Mouse (Mus musculus) kidney, embryonic 14.5 days (tissue): ENCODE measurements around the gene Lcor. TPM values are rescaled to one million over a fixed set of nuclear protein-coding genes. Genes with fewer than 3 reads are reported as not detected.

Source experiments
- ATAC-seq: fragments of 200-750 bp; cut with Nextera tagmentation; 2 replicates; pipeline ENCODE4 v1.8.0; 2017; ENCODE audit warnings: moderate number of reproducible peaks, mild to moderate bottlenecking, moderate TSS enrichment, moderate library complexity; ENCODE audit not compliant: low FRiP score, low TSS enrichment
- H3K27ac ChIP-seq: fragments of 300-500 bp; sonication (generic); 2 replicates; pipeline ENCODE4 v1.5.1; 2014; ENCODE audit warnings: low read depth, mild to moderate bottlenecking, low read length, moderate library complexity, mixed read lengths
- H3K27me3 ChIP-seq: fragments of 300-500 bp; sonication (generic); 2 replicates; pipeline ENCODE4 v1.6.1; 2014; ENCODE audit warnings: mild to moderate bottlenecking, low read length; ENCODE audit not compliant: control insufficient read depth, insufficient read depth
- H3K36me3 ChIP-seq: fragments of 300-500 bp; sonication (generic); 2 replicates; pipeline ENCODE4 v1.6.1; 2014; ENCODE audit warnings: low read length, mixed read lengths; ENCODE audit not compliant: control insufficient read depth, insufficient read depth
- H3K4me1 ChIP-seq: fragments of 300-500 bp; sonication (generic); 2 replicates; pipeline ENCODE4 v1.6.1; 2014; ENCODE audit warnings: low read length, mixed read lengths; ENCODE audit not compliant: control insufficient read depth, insufficient read depth
- H3K4me2 ChIP-seq: fragments of 300-500 bp; sonication (generic); replicated peaks from 2 replicates; pipeline ENCODE4 v1.6.1; 2014; ENCODE audit warnings: low read depth, mild to moderate bottlenecking, low read length
- H3K4me3 ChIP-seq: fragments of 300-500 bp; sonication (generic); 2 replicates; pipeline ENCODE4 v1.5.1; 2014; ENCODE audit warnings: mild to moderate bottlenecking, low read length
- H3K9ac ChIP-seq: fragments of 300-500 bp; sonication (generic); 2 replicates; pipeline ENCODE4 v1.6.1; 2014; ENCODE audit warnings: low read depth, mild to moderate bottlenecking, low read length, moderate library complexity
- H3K9me3 ChIP-seq: fragments of 300-500 bp; sonication (generic); 2 replicates; pipeline ENCODE4 v1.6.1; 2016; ENCODE audit warnings: low read length; ENCODE audit not compliant: control insufficient read depth
- WGBS: fragments of 180-500 bp; shearing (Covaris S2); extraction: QIAGEN DNeasy Blood & Tissue Kit; methylation state at CpG from one replicate; pipeline ENCODE4 v1.1.7; 2014; 5-methylcytosine and 5-hydroxymethylcytosine counted together
- polyA plus RNA-seq: library from polyadenylated mRNA; unstranded; fragments of >200 nt; fragmentation: Nextera tagmentation; extraction: Ambion mirVana; gene quantifications from 2 replicates; pipeline ENCODE4 v1.2.1, GENCODE M21; 2014

Gene Lcor
- polyA plus RNA-seq, 1 experiment from 2014 or later = 19.7 TPM

- 75% methylated on average over 2 of the region's 2 CpGs for WGBS
- 0 out of 2 replicates have a peak, but pooled peaks cover 3% of the 10 kb centered on the region for H3K4me1 ChIP-seq
- H3K9me3 ChIP-seq = no peaks in the 10 kb centered on the region
- ATAC-seq = no peak
- no peak overlapping the region for H3K27ac ChIP-seq
- no peak overlapping the region for H3K4me3 ChIP-seq
- no peak overlapping the region for H3K9ac ChIP-seq
- no peak overlapping the region for H3K4me2 ChIP-seq
- H3K27me3 ChIP-seq = no peaks in the 10 kb centered on the region
- no peaks in the 10 kb centered on the region for H3K36me3 ChIP-seq
Observed at GRCm38 (mm10) chr19:41568791-41569190, 86.4 kb downstream of the Lcor start.

- H3K27me3 ChIP-seq = no peaks in the 10 kb centered on the region
- H3K9me3 ChIP-seq = no peaks in the 10 kb centered on the region
- no peak overlapping the region for H3K4me3 ChIP-seq
- H3K27ac ChIP-seq = no peak overlapping the region
- no peak for ATAC-seq
- H3K4me2 ChIP-seq = no peak overlapping the region
- 0 out of 2 replicates have a peak, but pooled peaks cover 3% of the 10 kb centered on the region for H3K4me1 ChIP-seq
- 87% methylated on average over 2 of the region's 2 CpGs for WGBS
- H3K9ac ChIP-seq = no peak overlapping the region
- no peaks in the 10 kb centered on the region for H3K36me3 ChIP-seq
Observed at GRCm38 (mm10) chr19:41573700-41574099, 91.3 kb downstream of the Lcor start.

GRCm38 (mm10) chr19:41577576-41577975 lies 95.1 kb downstream of the Lcor start:
- Histone ChIP-seq H3K4me3 (no peak overlapping the region), H3K9ac (no peak overlapping the region), H3K27me3 (no peaks in the 10 kb centered on the region), H3K9me3 (no peaks in the 10 kb centered on the region), H3K36me3 (peaks cover 10% of the 10 kb centered on the region), H3K4me1 (0 out of 2 replicates have a peak, but pooled peaks cover 3% of the 10 kb centered on the region), H3K4me2 (no peak overlapping the region), H3K27ac (no peak overlapping the region)
- ATAC-seq = no peak

GRCm38 (mm10) chr19:41579311-41579920 lies 97.0 kb downstream of the Lcor start:
- Histone ChIP-seq H3K27me3 (no peaks in the 10 kb centered on the region), H3K4me2 (no peak overlapping the region), H3K9ac (no peak overlapping the region), H3K4me3 (no peak overlapping the region), H3K4me1 (no peaks in the 10 kb centered on the region), H3K27ac (no peak overlapping the region), H3K9me3 (no peaks in the 10 kb centered on the region), H3K36me3 (peaks cover 26% of the 10 kb centered on the region)
- ATAC-seq = no peak
- WGBS = 86% methylated on average over 4 of the region's 4 CpGs

- H3K9me3 ChIP-seq = no peaks in the 10 kb centered on the region
- no peak within 1 kb of the TSS for H3K27ac ChIP-seq
- no peak for ATAC-seq
- H3K36me3 ChIP-seq = peaks cover 34% of the 10 kb centered on the region
- H3K9ac ChIP-seq = no peak within 1 kb of the TSS
- H3K4me3 ChIP-seq = no peak within 1 kb of the TSS
- no peaks in the 10 kb centered on the region for H3K4me1 ChIP-seq
- WGBS = 90% methylated on average over 23 of the region's 23 CpGs
- H3K27me3 ChIP-seq = no peaks in the 10 kb centered on the region
- H3K4me2 ChIP-seq = no peak within 1 kb of the TSS
Observed at GRCm38 (mm10) chr19:41581706-41582420, 99.4 kb downstream of the Lcor start, which contains the start of gene Gm340. TSS of gene Gm340 (plus strand) at chr19:41582370.

- no peak for ATAC-seq
- 97% methylated on average over 5 of the region's 5 CpGs for WGBS
- Histone ChIP-seq H3K4me2 (no peak overlapping the region), H3K9ac (no peak overlapping the region), H3K9me3 (no peaks in the 10 kb centered on the region), H3K36me3 (peaks cover 34% of the 10 kb centered on the region), H3K4me1 (no peaks in the 10 kb centered on the region), H3K4me3 (no peak overlapping the region), H3K27me3 (no peaks in the 10 kb centered on the region), H3K27ac (no peak overlapping the region)
Observed at GRCm38 (mm10) chr19:41582918-41583514, 100.6 kb downstream of the Lcor start.

GRCm38 (mm10) chr19:41586752-41587151 lies 104.3 kb downstream of the Lcor start:
- no peaks in the 10 kb centered on the region for H3K9me3 ChIP-seq
- ATAC-seq = no peak
- no peak overlapping the region for H3K4me3 ChIP-seq
- no peak overlapping the region for H3K27ac ChIP-seq
- peaks cover 32% of the 10 kb centered on the region for H3K36me3 ChIP-seq
- no peaks in the 10 kb centered on the region for H3K4me1 ChIP-seq
- 89% methylated on average over 10 of the region's 10 CpGs for WGBS
- H3K9ac ChIP-seq = no peak overlapping the region
- no peak overlapping the region for H3K4me2 ChIP-seq
- H3K27me3 ChIP-seq = no peaks in the 10 kb centered on the region

GRCm38 (mm10) chr19:41587431-41588222 lies 105.2 kb downstream of the Lcor start:
- H3K4me2 ChIP-seq = no peak overlapping the region
- H3K9me3 ChIP-seq = no peaks in the 10 kb centered on the region
- H3K27me3 ChIP-seq = no peaks in the 10 kb centered on the region
- ATAC-seq = no peak
- no peak overlapping the region for H3K4me3 ChIP-seq
- no peak overlapping the region for H3K9ac ChIP-seq
- 85% methylated on average over 20 of the region's 20 CpGs for WGBS
- peaks cover 23% of the 10 kb centered on the region; the same call in 1 of the 2 replicates for H3K36me3 ChIP-seq
- no peak overlapping the region for H3K27ac ChIP-seq
- no peaks in the 10 kb centered on the region for H3K4me1 ChIP-seq
